Comparison of ENCODE assay signal across 19 mouse cellular contexts in the genomic region with DNA sequence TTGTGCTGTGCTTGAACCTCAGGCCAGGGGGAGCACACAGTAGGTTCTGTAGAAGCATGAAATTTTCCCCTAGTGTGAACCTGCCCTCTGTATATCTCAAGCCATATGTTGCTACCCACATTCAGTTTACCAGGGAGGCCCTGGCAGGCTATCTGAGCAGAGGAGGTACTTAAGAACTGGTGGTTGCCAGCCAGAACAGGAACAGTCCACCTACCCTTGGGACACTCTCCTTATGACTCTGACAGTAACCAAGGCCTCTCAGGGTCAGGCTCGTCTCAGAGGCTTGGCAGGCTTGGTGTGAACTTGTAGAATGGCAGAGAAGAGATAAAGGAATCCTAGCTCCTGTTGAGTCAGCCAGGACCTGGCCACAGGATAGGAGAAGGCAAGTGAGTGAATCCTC. TPM values are rescaled to one million over a fixed set of nuclear protein-coding genes. Genes with fewer than 3 reads are reported as not detected.
"Had no signal": no experiment of that assay in that cellular context is flagged by ENCODE, and none has a peak within 500 bp of the region (broad histone marks: within the 10 kb centered on the region; RNA-seq: fewer than 3 reads in every experiment).

No protein-coding gene starts in this region.

- H3K27ac ChIP-seq: layer of hippocampus, adult 2 months; liver, embryonic 13.5 days; midbrain, embryonic 12.5 days; midbrain, embryonic 15.5 days; neural tube, embryonic 13.5 days had no signal

- DNase-seq: layer of hippocampus, adult 9-11 months; liver, embryonic 13.5 days; lung, adult 2 months; lung, postnatal 14 days; lung, postnatal 4 days; retina, postnatal 1 day; right cerebral cortex, postnatal 25 days; thymus, adult 18-20 months; thymus, postnatal 14 days; thymus, postnatal 4 days had no signal

- H3K27me3 ChIP-seq: liver, embryonic 13.5 days; midbrain, embryonic 12.5 days; midbrain, embryonic 15.5 days; neural tube, embryonic 13.5 days had no signal

- ATAC-seq: inflammation-experienced regulatory T-cells, adult 6 months; midbrain, embryonic 15.5 days had no signal

- H3K4me1 ChIP-seq: liver, embryonic 13.5 days; midbrain, embryonic 12.5 days; midbrain, embryonic 15.5 days; neural tube, embryonic 13.5 days had no signal

- H3K9me3 ChIP-seq: liver, embryonic 13.5 days; midbrain, embryonic 12.5 days; midbrain, embryonic 15.5 days; neural tube, embryonic 13.5 days had no signal

- H3K9ac ChIP-seq: liver, embryonic 13.5 days; midbrain, embryonic 12.5 days; midbrain, embryonic 15.5 days; neural tube, embryonic 13.5 days had no signal

- H3K4me2 ChIP-seq: liver, embryonic 13.5 days; midbrain, embryonic 12.5 days; midbrain, embryonic 15.5 days; neural tube, embryonic 13.5 days had no signal

- H3K4me3 ChIP-seq: layer of hippocampus, adult 2 months; liver, embryonic 13.5 days; midbrain, embryonic 12.5 days; midbrain, embryonic 15.5 days; neural tube, embryonic 13.5 days had no signal

- H3K36me3 ChIP-seq: liver, embryonic 13.5 days; midbrain, embryonic 12.5 days; midbrain, embryonic 15.5 days; neural tube, embryonic 13.5 days had no signal

RNA-seq across cellular contexts. Expression of gene Gm10647, which starts 35.8 kb away (rescaled TPM):
- total RNA-seq: megakaryocyte progenitor cell, adult 5-6 weeks; neutrophil, adult 5-6 weeks had no signal
- polyA plus RNA-seq: inflammation-experienced regulatory T-cells, adult 6 months; small intestine, adult 2 months had no signal

RNA-seq across cellular contexts. Expression of gene Car12, which starts 47.5 kb away (rescaled TPM):
- total RNA-seq: liver, adult 2 months had no signal
- polyA plus RNA-seq: liver, adult 2 months had no signal
